ENCODE assay signal across 8 mouse cellular contexts in the genomic region with DNA sequence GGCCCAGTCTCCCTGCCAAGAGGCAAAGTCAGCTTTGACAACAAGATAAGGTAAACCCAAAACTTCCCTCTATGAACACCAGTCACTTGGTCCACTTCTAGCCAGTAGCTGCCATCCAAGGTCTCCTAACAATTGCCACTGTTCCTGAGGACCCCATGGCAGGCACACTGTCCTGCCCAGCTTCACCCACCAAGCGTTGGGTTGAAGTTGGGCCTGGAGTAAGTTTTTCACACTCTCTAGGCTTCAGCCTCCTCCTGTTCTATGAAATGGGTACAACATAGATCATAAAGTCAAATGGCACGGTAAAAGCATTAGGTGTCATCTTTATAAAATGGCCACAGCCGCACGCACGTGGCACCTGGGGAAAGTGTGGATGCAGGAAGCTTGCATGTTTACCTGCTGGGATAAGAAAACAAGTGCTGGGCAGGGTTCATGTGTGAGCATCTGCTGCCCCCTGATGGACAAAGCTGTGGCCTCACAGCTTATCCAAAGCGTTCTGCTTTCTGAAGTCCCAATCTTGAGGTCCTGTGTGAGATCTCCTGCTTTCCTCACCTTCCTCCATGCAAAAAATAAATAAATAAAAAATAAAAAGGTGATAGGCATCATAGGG. TPM values are rescaled to one million over a fixed set of nuclear protein-coding genes. Genes with fewer than 3 reads are reported as not detected.
DNase-seq lines count a peak whose midpoint lies in the region; ATAC-seq and TF ChIP-seq lines count a peak whose summit lies in the region.

No protein-coding gene starts in this region.

- H3K4me3 ChIP-seq in E14TG2a.4 (replicated peaks; ENCODE audit: low read length): no peak overlapping the region
- no peak overlapping the region for H3K4me3 ChIP-seq in embryonic facial prominence, embryonic 11.5 days (ENCODE audit: low read depth, low read length)
- no peak overlapping the region for H3K4me3 ChIP-seq in lung, embryonic 14.5 days (ENCODE audit: low read depth, low read length)

- ATAC-seq in embryonic facial prominence, embryonic 11.5 days (replicated peaks; ENCODE audit: insufficient number of reproducible peaks, low FRiP score, low TSS enrichment, low read depth): 0 out of 2 replicates have a peak, but pooled peaks have one; percentile 47
- ATAC-seq in lung, embryonic 14.5 days (ENCODE audit: insufficient read depth): peak; percentile 59; the same call in 1 of the 2 replicates

- no peaks in the 10 kb centered on the region for H3K36me3 ChIP-seq in E14TG2a.4 (ENCODE audit: insufficient read depth, low read length)
- no peaks in the 10 kb centered on the region for H3K36me3 ChIP-seq in embryonic facial prominence, embryonic 11.5 days (replicated peaks; ENCODE audit: control insufficient read depth, insufficient read depth, low read depth, low read length)
- no peaks in the 10 kb centered on the region for H3K36me3 ChIP-seq in lung, embryonic 14.5 days (ENCODE audit: insufficient read depth)

- no peak overlapping the region for H3K4me2 ChIP-seq in embryonic facial prominence, embryonic 11.5 days (ENCODE audit: low read depth, low read length)
- no peak overlapping the region for H3K4me2 ChIP-seq in lung, embryonic 14.5 days

- no peak overlapping the region for H3K27ac ChIP-seq in embryonic facial prominence, embryonic 11.5 days (replicated peaks; ENCODE audit: low read depth, low read length)
- H3K27ac ChIP-seq in lung, embryonic 14.5 days (ENCODE audit: low read depth): no peak overlapping the region

- 37% methylated on average over 6 of the region's 6 CpGs for WGBS in embryonic facial prominence, embryonic 11.5 days
- 23% methylated on average over 6 of the region's 6 CpGs for WGBS in large intestine, adult 2 months
- 29% methylated on average over 6 of the region's 6 CpGs for WGBS in lung, embryonic 14.5 days

- no peaks in the 10 kb centered on the region for H3K9me3 ChIP-seq in E14TG2a.4 (ENCODE audit: low read length)
- no peaks in the 10 kb centered on the region for H3K9me3 ChIP-seq in embryonic facial prominence, embryonic 11.5 days (replicated peaks; ENCODE audit: control insufficient read depth, low read length)
- no peaks in the 10 kb centered on the region for H3K9me3 ChIP-seq in lung, embryonic 14.5 days (ENCODE audit: low read depth, low read length)

- H3K4me1 ChIP-seq in E14TG2a.4 (replicated peaks; ENCODE audit: low read depth, low read length): peaks cover 12% of the 10 kb centered on the region; the same call in 1 of the 2 replicates
- no peaks in the 10 kb centered on the region for H3K4me1 ChIP-seq in embryonic facial prominence, embryonic 11.5 days (ENCODE audit: control insufficient read depth, insufficient read depth, low read length)
- H3K4me1 ChIP-seq in lung, embryonic 14.5 days (ENCODE audit: insufficient read depth): no peaks in the 10 kb centered on the region

- DNase-seq in adrenal gland, postnatal 14 days: peak; percentile 80
- peak; percentile 75 for DNase-seq in embryonic facial prominence, embryonic 11.5 days (ENCODE audit: low spot score)
- DNase-seq in heart, postnatal 4 days: peak; percentile 85
- DNase-seq in large intestine, adult 2 months (ENCODE audit: low read depth, low spot score): peak; percentile 11
- DNase-seq in lung, embryonic 14.5 days: peak; percentile 84
- peak; percentile 58 for DNase-seq in ovary, postnatal 36 days (ENCODE audit: low spot score)
- peak; percentile 25 for DNase-seq in yolk sac, embryonic 10.5 days (ENCODE audit: low spot score)

- TF ChIP-seq CTCF in E14TG2a.4 (conservative IDR thresholded peaks at IDR 0.05; ENCODE audit: low read length): peak; percentile 48
- TF ChIP-seq CTCF in lung, embryonic 14.5 days (IDR thresholded peaks at IDR 0.05; ENCODE audit: low read depth): peak; percentile 86

- peaks cover 8% of the 10 kb centered on the region for H3K27me3 ChIP-seq in E14TG2a.4 (ENCODE audit: insufficient read depth, low read length)
- no peaks in the 10 kb centered on the region for H3K27me3 ChIP-seq in embryonic facial prominence, embryonic 11.5 days (ENCODE audit: control insufficient read depth, insufficient read depth, low read length)
- H3K27me3 ChIP-seq in lung, embryonic 14.5 days (ENCODE audit: insufficient read depth, low read length): no peaks in the 10 kb centered on the region

- H3K9ac ChIP-seq in embryonic facial prominence, embryonic 11.5 days (replicated peaks; ENCODE audit: low read length): no peak overlapping the region
- no peak overlapping the region for H3K9ac ChIP-seq in lung, embryonic 14.5 days

RNA-seq across cellular contexts. Expression of a gene that starts 25.4 kb away (rescaled TPM):
- 4.5 and 4.8 TPM in 2 replicates for total RNA-seq in adrenal gland, postnatal 14 days (2021)
- 1.4 and 1.7 TPM in 2 replicates for polyA plus RNA-seq in embryonic facial prominence, embryonic 11.5 days (2014; fragmentation: Nextera tagmentation; extraction: Ambion mirVana)
- total RNA-seq in heart, postnatal 4 days (2021): 1 to 10 TPM; 3.9 to 4.1 TPM
- 5.2 and 5.3 TPM in 2 replicates for polyA plus RNA-seq in large intestine, adult 2 months (2012; rRNA removed)
- polyA plus RNA-seq in lung, embryonic 14.5 days (2014; fragmentation: Nextera tagmentation; extraction: Ambion mirVana): 2.4 and 2.8 TPM in 2 replicates

Comparison
In these comparisons a context has a peak if more than half of its experiments do, and no peak if none do; other contexts are left out.
1. DNase-seq: peak in every context shown above with its lines; median percentile 85 in heart, postnatal 4 days; 84 in lung, embryonic 14.5 days; 80 in adrenal gland, postnatal 14 days; 75 in embryonic facial prominence, embryonic 11.5 days; 58 in ovary, postnatal 36 days; 25 in yolk sac, embryonic 10.5 days; 11 in large intestine, adult 2 months.